Mouse (Mus musculus) CD8-positive naive resting alpha-beta T cell, adult 2 months (primary cell): ENCODE measurements around the gene Epo.

Experiments
- DNase-seq, 2 experiments: peaks; one replicate each; pipeline ENCODE4 v3.0.0; 2022; ENCODE audit warnings: low read depth in 2 of 2, low spot score in 2 of 2

Gene Epo

GRCm38 (mm10) chr5:137481897-137482296 is 51.1 kb downstream of the Epo start:
- no peak for DNase-seq

DNA sequence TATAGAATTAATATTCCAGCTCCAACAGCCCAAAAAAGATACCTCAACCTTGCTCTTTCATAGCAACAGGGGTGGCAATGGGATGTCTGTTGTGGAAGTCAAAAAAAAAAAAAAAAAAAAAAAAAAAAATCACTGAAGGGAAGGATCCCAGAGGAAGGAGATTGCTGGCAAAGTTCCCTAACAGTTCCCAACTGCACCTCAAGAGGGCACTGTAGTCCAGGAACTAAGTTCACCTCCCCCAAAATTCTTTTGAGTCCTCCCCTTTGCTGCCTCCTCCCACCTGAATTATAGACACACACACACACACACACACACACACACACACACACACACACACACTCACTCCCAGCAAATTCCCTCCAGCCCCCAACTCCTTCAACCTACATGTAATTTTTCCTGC is 51.9 kb downstream of the Epo start:
- peak; percentile 29 to 48 for DNase-seq

DNA sequence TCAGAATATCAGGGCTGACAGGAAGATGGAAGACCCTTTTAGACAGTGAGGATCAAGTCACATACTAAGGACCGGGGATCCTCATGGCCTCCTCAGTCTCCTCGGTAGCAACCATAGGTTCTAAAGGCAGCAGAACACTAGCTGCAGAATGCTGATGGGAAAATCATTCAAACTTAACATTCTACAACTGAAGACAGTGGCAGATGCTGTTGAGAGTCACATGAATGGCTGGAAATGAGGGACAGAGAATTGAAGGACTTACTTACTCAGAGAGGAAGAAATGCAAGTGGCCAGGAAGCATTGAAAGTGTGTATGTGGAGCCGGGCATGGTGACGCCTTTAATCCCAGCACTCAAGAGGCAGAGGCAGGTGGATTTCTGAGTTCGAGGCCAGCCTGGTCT is 56.1 kb downstream of the Epo start, which contains the start of gene Zan:
Gene Zan, minus strand, starts transcription at position 101 of the 400 bp plus-strand sequence.
- DNase-seq, result no peak

GRCm38 (mm10) chr5:137474351-137474750 is 58.7 kb downstream of the Epo start:
- no peak for DNase-seq

GRCm38 (mm10) chr5:137472252-137472904 is 60.7 kb downstream of the Epo start:
- DNase-seq, result no peak

GRCm38 (mm10) chr5:137466946-137467345 is 66.1 kb downstream of the Epo start:
- no peak for DNase-seq

DNA sequence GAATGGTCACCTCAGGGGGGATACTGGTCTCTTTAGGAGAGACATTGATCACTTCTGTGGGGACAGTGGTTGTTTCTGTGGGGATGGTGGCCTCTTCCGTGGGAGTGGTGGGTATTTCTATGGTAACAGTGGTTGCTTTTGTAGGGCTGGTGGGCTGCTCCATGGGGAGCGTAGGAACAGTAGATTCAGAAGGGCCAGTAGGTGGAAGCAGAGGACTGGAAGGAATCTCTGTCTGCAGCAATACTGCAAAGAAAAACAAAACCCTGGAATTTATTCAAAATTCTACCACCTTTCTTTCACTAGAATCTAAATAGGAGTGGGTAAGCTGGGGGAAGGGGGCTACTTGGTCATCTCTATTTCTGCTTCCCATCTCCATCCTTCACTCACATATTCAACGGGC is 68.0 kb downstream of the Epo start:
- DNase-seq, result no peak

DNA sequence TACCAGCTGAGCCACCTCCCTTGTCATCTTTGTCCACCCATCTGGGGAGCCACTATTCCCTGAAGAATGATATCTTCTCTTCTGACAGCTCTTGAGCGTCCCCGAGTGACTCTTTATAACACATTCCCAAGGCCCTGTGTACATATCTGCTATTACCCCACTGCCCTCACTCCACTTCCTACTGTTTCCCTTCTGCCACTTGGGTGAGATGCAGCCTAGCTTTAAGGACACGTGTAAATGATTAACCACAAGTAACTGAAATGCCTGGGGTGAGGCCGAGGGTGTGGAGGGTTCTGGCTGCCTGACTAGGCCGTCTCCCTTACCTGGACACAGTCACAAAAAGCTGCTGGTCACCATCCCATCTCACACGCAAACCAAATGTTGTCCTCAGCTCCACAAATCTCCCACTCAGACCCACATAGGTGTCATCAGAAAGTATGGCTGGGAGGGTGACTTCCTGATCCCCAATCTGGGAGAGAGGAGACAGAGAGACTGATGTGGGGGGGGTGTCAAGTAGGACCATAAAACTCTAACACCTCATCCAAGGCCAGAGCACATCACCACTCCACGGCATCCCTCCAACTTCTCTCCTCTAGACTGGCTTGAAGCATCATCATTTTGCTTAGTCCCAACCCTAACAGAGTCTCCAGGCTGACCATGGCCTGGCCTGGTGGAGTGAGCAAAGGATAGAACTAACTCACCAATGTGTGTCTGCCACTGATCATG is 77.0 kb downstream of the Epo start:
- DNase-seq, result no peak

DNA sequence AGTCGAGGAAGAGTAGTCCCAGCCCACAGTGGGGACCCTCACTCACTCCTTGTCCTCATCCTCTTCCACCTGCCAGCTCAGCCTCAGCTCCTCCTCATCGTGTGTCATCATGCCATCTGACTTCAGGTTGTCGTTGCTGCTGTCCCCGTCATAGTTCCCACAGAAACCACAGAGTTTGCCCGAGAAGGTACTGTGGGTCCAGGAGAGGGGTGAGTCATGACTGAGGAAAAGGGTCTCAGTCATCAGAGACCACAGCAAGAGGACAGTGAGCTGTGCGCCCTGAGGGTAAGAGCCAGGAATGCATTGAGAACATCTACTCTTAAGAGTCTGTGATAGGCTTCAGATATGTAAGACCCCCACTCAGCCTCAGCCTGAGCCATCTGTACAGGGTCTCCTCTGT is 77.8 kb downstream of the Epo start:
- no peak for DNase-seq

GRCm38 (mm10) chr5:137445536-137445935 is 87.5 kb downstream of the Epo start:
- no peak for DNase-seq

- DNase-seq, result no peak
Observed at GRCm38 (mm10) chr5:137440216-137440855, 92.7 kb downstream of the Epo start.

DNA sequence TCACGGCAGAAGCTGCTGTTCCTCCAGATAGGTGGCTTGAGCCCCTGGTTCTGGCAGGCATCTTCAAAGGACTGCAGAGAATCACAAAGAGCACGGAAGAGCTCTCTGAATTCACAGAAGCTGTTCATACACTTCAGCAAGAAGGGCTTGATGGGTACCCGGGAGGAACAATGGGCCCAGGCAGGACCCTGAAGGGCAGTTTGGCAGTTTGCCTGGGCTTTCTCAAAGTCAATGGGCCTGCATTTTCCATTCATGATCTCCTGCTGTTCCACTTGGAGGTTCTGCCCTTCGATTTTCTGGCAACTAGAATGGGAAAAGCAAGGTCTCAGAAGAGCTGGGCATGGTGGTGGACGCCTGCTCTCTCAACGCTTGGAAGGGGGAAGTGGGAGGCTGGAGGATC is 99.2 kb downstream of the Epo start:
- no peak for DNase-seq
